Mouse (Mus musculus): ENCODE data around the gene Thnsl2. TPM values are rescaled to one million over a fixed set of nuclear protein-coding genes. Genes with fewer than 3 reads are reported as not detected.

Thnsl2 gene
- 1 to 10 TPM; 1.7 to 2.2 TPM for polyA plus RNA-seq (2017; shearing (Covaris generic))

GRCm38 (mm10) chr6:71143894-71144455 is at the start of gene Thnsl2:
Thnsl2 (minus strand) TSS chr6:71144439.
- ATAC-seq, result peak; percentile 80

- no peak for ATAC-seq
Observed at GRCm38 (mm10) chr6:71193151-71193740, 49.0 kb upstream of the Thnsl2 start.

GRCm38 (mm10) chr6:71190501-71190900 is 46.3 kb upstream of the Thnsl2 start:
- ATAC-seq, result no peak

GRCm38 (mm10) chr6:71189578-71189977 is 45.3 kb upstream of the Thnsl2 start:
- ATAC-seq, result no peak

GRCm38 (mm10) chr6:71184941-71185604 is 40.8 kb upstream of the Thnsl2 start:
- no peak for ATAC-seq

GRCm38 (mm10) chr6:71180596-71180995 is 36.4 kb upstream of the Thnsl2 start:
- ATAC-seq, result no peak

GRCm38 (mm10) chr6:71172812-71173580 is 28.8 kb upstream of the Thnsl2 start:
- ATAC-seq, result no peak

- ATAC-seq, result peak; percentile 69
Observed at GRCm38 (mm10) chr6:71166551-71167169, 22.4 kb upstream of the Thnsl2 start.

- no peak for ATAC-seq
Observed at GRCm38 (mm10) chr6:71164394-71164793, 20.2 kb upstream of the Thnsl2 start.

GRCm38 (mm10) chr6:71162269-71162668 is 18.0 kb upstream of the Thnsl2 start:
- ATAC-seq, result no peak

GRCm38 (mm10) chr6:71161290-71161689 is 17.1 kb upstream of the Thnsl2 start:
- ATAC-seq, result no peak

GRCm38 (mm10) chr6:71156674-71157326 is 12.6 kb upstream of the Thnsl2 start:
- ATAC-seq, result peak; percentile 63

- ATAC-seq, result no peak
Observed at GRCm38 (mm10) chr6:71154861-71155260, 10.6 kb upstream of the Thnsl2 start.

- ATAC-seq, result no peak
Observed at GRCm38 (mm10) chr6:71153486-71153885, 9.2 kb upstream of the Thnsl2 start.

GRCm38 (mm10) chr6:71151098-71151497 is 6.9 kb upstream of the Thnsl2 start:
- no peak for ATAC-seq

GRCm38 (mm10) chr6:71149534-71149933 is 5.3 kb upstream of the Thnsl2 start:
- peak; percentile 82 for ATAC-seq

GRCm38 (mm10) chr6:71148336-71148735 is 4.1 kb upstream of the Thnsl2 start:
- ATAC-seq, result no peak

GRCm38 (mm10) chr6:71145288-71145989 is 1.2 kb upstream of the Thnsl2 start:
- ATAC-seq, result no peak

- ATAC-seq, result no peak
Observed at GRCm38 (mm10) chr6:71143154-71143893, 915 bp downstream of the Thnsl2 start.

- no peak for ATAC-seq
Observed at GRCm38 (mm10) chr6:71135031-71135430, 9.2 kb downstream of the Thnsl2 start.

- no peak for ATAC-seq
Observed at GRCm38 (mm10) chr6:71133559-71133958, 10.7 kb downstream of the Thnsl2 start.
